Mouse (Mus musculus) heart, postnatal 0 days (tissue): Measurements from ENCODE around the gene Cd300lf.

Experiments
- CTCF ChIP-seq: IDR thresholded peaks from 2 replicates; pipeline ENCODE4 v1.5.1; 2016; ENCODE audit warnings: antibody characterized with exemption, control low read depth, low read depth
- EP300 ChIP-seq: IDR thresholded peaks from 2 replicates; pipeline ENCODE4 v1.6.1; 2016; ENCODE audit warnings: antibody characterized with exemption, low read depth

DNA sequence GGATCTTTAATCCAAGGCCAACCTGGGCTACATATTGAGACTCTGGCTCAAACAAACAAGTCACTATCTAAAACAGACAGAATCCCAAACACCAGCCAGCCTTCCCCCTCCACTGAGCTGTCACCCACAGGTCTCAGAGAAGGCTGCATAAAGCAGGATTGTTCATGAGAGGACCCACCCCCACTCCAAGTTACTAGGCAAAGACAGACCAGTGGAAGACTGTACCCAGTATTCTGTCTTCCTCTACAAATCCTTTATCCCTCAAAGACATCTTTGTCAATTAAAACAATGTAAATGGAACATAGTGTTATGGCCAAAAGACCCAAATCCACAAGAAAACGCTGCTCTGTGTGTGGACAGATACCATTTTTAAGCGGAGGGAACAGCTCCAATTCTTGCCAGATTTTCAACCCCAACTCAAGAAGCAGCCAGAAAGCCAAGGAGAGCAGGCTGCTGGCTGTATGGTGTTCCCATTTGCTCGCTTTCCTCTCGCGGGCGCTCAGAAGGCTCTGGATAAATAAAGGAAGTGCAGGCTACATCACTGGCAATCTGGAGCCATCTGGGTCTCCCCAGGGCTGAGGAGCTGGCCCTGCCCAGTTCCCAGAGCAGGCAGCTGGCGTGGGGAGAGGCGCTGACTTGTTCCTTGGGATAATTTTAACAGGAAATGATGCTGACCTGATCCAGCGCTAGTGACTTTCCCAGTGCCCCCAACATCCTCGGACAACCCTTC is 35.4 kb downstream of the Cd300lf start:
- no peak for TF ChIP-seq CTCF
- TF ChIP-seq EP300 = no peak
